Mouse (Mus musculus): ENCODE measurements at regions not wholly inside any gene's neighbourhood (a gene's known extent, or its start where the extent isn't known, plus 50 kb on each side); places are given as distances from the start of the nearest gene placed in this dataset.

DNA sequence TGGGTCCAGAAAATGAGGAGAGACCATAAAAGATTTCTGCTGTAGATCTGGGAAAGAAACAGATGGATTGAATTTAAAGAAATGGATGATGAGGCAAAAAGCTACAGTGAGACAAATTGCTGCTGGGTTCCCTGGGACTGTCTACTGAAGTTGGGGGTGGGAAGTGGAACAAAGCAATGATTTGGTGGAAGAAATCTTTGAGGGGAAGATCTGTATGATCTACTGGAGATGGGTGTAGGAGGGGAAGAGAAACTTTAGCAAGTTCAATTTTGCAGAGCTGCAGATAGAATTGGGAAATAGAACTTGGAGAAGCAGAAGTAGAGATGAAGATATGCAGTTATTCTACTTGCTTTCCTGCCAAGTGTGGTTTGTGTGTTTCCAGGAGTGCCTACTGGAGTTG, 5478.8 kb downstream of the 9330182O14Rik start:
- DNase-seq (ENCODE audit: low spot score in 2 of 2) = no peak

DNA sequence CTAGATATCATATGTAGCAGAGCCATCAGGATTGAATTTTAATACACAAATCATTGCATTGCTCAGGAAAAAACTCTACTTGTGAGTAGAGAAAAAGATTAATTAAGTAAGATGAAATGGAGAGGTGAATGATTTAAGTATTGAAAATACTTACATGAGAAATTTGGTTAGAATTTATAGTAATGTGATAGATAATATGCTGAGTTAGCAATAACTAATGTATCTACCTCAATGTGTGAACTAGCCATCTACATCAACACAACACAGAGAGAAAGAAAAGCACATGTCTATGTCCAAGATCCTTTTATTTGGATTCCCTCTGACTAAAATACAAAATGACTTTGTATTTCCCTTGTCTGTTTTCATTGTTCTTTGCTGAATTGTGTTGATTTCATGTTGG, 5512.1 kb downstream of the 9330182O14Rik start:
- DNase-seq (ENCODE audit: low spot score in 2 of 2) = no peak

DNA sequence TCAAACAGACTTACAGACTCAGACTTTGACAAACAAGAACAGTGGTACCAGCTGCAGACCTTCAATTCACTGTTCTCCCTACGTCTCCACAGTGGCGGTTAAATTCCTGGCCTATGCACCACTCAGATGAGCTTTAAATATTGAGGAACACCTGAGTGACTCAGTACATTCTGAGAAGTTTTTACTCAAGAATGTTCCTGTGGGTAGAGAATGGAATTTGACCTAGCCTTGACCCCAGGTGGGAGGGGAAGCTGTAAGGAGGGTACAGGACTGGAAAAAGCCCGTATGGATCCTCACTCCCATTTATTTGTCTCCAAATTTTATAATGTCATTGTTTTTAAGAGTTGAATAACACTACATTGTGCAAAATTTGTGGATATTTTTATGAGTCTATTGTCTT, 5529.4 kb downstream of the 9330182O14Rik start:
- DNase-seq (ENCODE audit: low spot score in 2 of 2) = no peak

DNA sequence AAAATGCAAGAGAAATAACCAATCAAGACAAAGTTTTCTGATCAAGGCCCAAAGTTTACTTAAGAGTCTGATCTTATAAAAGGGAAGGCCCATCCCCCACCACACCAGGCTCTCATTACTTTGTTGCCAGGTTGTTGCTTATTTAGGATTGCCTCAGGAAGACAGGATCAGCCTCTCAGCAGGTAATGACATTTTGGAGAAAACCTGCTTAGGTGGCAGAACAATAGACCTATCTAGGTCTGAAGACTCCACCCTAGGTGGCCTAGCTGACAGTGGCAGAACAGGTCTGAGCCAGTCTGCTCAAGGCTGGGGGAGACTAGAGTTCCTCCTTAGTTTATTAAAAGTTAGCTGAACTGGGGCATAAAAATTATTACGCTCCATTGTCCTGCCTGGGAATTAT, 5555.3 kb downstream of the 9330182O14Rik start:
- DNase-seq (ENCODE audit: low spot score in 2 of 2) = no peak

DNA sequence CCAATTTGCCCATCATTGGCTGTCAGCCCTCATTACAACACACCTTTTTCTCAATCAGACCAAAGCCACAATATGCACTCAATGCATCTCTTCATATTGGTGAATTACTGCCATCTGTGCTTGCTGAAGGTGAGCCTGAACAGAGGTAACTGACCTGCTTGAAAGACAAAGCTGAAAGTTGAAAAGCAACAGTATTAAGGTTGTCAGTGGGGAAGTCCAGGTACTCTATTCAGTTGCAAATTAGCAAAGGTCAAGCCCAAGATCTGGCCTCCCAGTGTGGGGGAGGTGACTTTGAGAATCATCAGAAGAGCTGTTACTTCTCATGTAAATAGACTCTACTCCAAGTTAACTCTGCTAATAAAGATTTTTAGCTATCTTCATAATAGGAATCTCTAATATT, 5555.9 kb downstream of the 9330182O14Rik start:
- no peak for DNase-seq (ENCODE audit: low spot score in 2 of 2)

DNA sequence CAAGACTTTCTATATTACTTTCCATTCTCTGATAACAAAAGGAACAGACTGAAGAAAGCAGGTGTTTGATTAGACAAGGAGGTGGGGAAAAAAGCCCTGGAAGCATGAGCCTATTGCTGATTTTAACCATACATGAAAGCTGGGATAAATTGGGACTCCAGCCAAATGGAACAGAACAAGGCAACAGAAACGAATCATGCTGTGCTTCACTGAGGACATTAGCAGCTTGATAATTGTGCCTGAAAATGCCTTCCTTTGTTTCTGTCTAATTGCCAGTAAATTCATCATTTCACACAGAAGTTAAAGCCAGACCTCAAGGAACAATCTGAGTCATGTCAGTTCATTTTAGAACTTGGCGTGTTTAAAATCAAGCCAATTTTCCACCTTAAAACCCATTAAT, 5576.9 kb downstream of the 9330182O14Rik start:
- DNase-seq (ENCODE audit: low spot score in 2 of 2) = no peak

DNA sequence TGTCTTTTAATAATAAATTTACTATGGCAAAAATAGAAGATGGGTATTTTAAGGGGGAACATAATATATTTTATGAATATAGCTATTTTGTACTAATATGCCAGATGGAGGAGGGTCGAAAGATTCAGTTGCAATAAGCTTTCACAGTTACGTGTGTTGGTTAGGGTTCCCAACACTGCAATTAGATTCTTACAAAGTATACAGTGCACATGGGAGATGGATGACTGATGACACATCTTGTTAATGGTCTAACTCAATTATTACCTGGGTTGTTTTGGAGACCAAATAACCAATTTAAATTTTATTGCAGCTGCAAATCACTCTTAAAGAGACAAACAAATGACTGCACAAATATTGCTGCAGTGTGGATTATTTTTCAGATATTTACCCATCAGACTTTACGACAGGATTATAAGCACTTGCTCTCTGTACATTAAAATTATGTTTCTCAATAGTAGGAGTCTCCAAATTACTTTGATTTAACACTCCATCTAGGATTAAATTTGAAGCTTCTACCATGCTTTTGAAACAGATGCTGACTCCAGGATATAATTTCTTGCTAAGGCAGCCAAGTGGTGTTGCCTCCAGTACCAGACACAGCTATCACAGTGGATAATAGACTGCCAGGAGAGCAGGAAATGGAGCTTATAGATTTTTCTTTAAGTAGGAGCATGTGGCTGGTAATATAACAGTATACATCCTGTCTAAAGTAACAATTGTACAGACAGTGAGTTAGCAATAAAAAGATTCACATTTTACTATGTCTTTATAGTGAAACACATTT, 5596.4 kb downstream of the 9330182O14Rik start:
- no peak for DNase-seq (ENCODE audit: low spot score in 2 of 2)

DNA sequence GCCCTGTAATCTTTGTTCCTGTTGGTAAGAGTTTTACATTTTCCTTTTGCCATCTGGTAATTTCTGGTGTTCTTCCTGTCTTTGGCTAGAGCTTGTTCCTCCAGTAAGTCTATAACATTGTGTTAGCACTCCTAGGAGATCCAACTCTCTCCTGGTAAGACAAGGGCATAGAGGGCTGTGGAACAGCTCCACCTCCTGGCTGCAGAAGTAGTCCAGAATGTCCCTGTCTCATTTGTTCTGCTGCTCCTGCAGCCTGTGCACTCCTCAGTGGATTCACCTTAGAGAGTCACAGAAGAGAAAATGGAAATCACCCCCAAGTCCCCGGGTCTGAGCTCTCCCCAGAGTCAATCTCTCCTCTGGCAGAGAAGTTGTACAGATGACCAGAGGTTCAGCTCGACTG, 5629.1 kb downstream of the 9330182O14Rik start:
- DNase-seq (ENCODE audit: low spot score in 2 of 2) = peak in 1 of 2 experiments; percentile 3
